In genomic region chr7:139723986-139724385, GRCm38 (mm10) we compare ENCODE assay signal across 18 mouse cellular contexts. TPM values are rescaled to one million over a fixed set of nuclear protein-coding genes. Genes with fewer than 3 reads are reported as not detected.
"Had no signal": no experiment of that assay in that cellular context is flagged by ENCODE, and none has a peak within 500 bp of the region (broad histone marks: within the 10 kb centered on the region; RNA-seq: fewer than 3 reads in every experiment).

No protein-coding gene starts in this region.

- H3K9me3 ChIP-seq: neural tube, embryonic 13.5 days; neural tube, embryonic 15.5 days; stomach, embryonic 15.5 days had no signal

- H3K27ac ChIP-seq: neural tube, embryonic 13.5 days; neural tube, embryonic 15.5 days; stomach, embryonic 15.5 days; stomach, postnatal 0 days had no signal

- H3K9ac ChIP-seq: neural tube, embryonic 13.5 days; neural tube, embryonic 15.5 days; stomach, embryonic 15.5 days had no signal

- H3K27me3 ChIP-seq: neural tube, embryonic 13.5 days; neural tube, embryonic 15.5 days; stomach, embryonic 15.5 days had no signal

- H3K4me3 ChIP-seq: neural tube, embryonic 13.5 days; neural tube, embryonic 15.5 days; stomach, embryonic 15.5 days had no signal

- H3K4me2 ChIP-seq: neural tube, embryonic 13.5 days; neural tube, embryonic 15.5 days; stomach, embryonic 15.5 days had no signal

- DNase-seq: retina, postnatal 1 day; right cerebral cortex, adult 18-20 months; right cerebral cortex, postnatal 14 days; right cerebral cortex, postnatal 25 days; right cerebral cortex, postnatal 4 days; spleen, adult 18-20 months; thymus, adult 18-20 months; thymus, adult 2 months; thymus, postnatal 14 days; thymus, postnatal 25 days; thymus, postnatal 36 days; thymus, postnatal 4 days had no signal

- H3K4me1 ChIP-seq: neural tube, embryonic 15.5 days; stomach, embryonic 15.5 days had no signal

- H3K36me3 ChIP-seq: neural tube, embryonic 13.5 days; neural tube, embryonic 15.5 days; stomach, embryonic 15.5 days had no signal

RNA-seq across cellular contexts. Expression of gene Cfap46, which starts 40.4 kb away (rescaled TPM):
- total RNA-seq: neutrophil, adult 5-6 weeks had no signal
- polyA plus RNA-seq: small intestine, adult 2 months had no signal
